Mouse (Mus musculus) neural tube, postnatal 0 days (tissue): ENCODE measurements around the gene Zfp963. TPM values are rescaled to one million over a fixed set of nuclear protein-coding genes. Genes with fewer than 3 reads are reported as not detected.

ENCODE experiments used
- polyA plus RNA-seq: library from polyadenylated mRNA; unstranded; fragments of >200 nt; fragmentation: Nextera tagmentation; extraction: Ambion mirVana; gene quantifications from 2 replicates; pipeline ENCODE4 v1.2.1, GENCODE M21; 2015

Zfp963 gene
- 4.6 and 5.6 TPM in 2 replicates for polyA plus RNA-seq

DNA sequence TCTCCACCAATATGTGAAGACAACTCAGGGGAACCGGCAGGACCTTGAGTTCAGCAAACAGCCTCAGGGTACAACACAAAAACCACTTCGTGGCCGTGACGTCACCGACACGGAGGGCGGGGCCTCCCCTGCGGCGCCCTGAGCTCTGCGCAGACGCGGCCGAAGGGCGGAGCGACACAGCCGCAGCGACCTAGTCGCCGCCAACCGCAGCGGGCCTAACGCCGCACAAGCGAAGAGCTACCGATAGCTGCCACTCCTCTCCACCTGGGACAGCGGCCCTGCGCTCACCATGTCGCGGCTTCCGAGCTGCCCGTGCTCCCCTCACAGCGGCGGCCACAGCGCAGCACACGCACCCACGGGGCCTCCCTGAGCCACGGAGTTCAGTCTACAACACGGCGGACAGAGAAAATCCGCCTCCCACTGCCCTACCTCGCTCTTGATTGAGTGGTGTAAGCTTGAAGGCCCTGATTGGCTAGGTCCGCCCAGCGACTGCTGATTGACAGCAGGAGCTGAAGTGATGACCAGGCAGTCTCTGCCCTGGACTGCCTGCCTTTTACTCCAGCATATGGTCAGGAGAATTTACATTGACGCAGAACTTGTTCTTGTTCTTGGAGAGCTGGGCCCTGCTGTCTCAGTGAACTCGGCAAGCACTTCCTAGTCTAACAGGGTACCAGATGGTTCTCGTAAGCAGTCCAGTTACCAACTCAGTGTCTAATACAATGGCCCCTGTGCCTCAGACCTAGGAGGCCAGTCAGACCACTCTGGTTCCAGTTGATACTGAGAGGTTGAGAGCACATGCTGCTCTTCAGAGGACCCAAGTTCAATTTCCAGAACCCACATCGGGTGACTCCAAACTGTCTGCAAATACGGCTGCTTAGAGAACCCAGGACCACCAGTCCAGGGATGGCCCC lies at the start of gene Zfp963:
Gene Zfp963, minus strand, starts transcription at position 427 of the 911 bp plus-strand sequence.

DNA sequence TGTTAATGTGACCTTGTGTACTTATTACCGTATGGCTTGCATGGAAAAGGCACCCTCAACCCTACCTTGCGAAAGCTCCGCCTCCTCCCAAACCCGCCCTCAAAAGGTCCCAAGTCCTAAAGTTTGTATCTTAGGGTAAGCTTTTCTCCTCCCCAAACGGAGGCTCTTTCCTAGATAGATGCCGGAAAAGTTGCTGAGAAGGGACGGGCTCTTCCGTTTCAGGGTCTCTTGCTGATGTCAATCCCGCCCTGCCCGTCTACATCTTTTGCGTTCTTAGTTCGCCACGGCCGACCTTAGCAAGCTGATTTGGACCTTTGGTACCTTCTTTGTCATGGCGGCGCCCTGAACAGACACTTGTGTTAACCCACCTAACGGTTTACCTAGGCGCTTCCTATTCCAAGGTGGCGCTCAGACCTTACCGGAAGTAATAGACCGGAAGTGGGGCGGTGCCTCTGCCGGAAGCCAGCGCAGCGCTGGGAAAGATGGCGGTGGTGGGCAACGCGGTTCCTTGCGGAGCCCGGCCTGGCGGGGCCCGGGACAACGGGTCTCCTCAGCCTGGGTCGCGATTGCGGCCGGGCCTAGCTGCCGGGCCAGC lies 41.1 kb upstream of the Zfp963 start, which contains the start of the genes Atp13a1 and Zfp866:
Gene Atp13a1, plus strand, starts transcription at position 391 of the 595 bp plus-strand sequence.
Gene Zfp866, minus strand, starts transcription at position 406 of the 595 bp plus-strand sequence.

DNA sequence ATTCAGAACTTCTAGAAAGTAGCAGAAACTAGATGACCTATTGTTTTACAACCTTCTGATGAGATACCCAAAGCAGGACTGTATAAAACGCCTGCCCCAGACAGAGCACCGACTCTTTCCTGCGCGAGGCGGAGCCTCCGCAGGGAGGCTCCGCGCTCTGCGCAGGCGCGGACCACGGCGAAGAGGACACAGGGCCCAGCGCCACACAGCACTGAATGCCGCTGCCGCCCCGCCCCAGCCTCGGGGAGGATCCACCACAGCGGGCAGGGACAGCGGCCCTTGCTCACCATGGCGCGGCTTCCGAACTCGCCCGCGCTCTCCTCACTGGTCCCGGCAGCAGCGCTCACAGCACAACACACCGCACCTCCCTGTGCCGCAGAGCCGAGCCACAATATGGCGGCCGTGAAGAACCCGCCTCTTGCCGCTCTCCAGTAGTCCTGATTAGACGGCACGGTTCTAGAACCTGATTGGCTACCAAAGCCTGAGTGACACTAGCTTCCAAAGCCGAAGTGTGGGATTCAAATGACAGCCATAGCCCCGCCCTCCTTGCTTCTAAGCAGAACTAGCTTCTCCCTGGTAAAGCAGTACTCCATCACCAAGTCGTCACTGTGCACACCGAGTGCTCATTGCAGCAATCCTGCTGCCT lies 24.9 kb upstream of the Zfp963 start, which contains the start of gene Gm20422:
Gene Gm20422, minus strand, starts transcription at position 384 of the 646 bp plus-strand sequence.

DNA sequence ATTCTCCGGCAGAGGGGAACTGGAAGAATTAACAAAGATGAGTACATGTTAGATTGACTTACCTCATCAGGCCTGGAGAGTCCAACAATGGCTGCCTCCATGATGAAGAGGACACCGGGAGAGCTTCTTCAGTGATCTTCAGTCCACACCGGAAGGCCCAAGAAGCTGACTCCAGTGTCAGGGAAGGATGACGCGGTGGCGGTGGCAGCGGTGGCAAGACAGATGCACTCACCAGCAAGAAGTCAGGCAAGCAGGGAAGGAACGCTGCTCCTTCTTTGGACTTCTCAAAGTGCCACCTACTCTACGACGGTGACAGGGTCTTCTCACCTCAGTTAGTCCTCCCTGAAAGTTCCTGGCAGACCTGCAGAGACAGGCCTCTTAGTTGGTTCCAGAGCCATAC lies 39.1 kb downstream of the Zfp963 start, which contains the start of gene Zfp869:
Gene Zfp869, minus strand, starts transcription at position 101 of the 400 bp plus-strand sequence.

Other genes with a start within 250 kb of the Zfp963 start
- not detected in 2 replicates for gene Gm7697, start 227.0 kb downstream of the Zfp963 start, polyA plus RNA-seq
- 20.0 and 22.1 TPM in 2 replicates for gene Zfp868, start 124.4 kb downstream of the Zfp963 start, polyA plus RNA-seq
- gene Zfp964, start 95.5 kb downstream of the Zfp963 start, polyA plus RNA-seq = 1.4 and 1.6 TPM in 2 replicates
- 14.2 and 15.6 TPM in 2 replicates for gene Zfp869, start 39.2 kb downstream of the Zfp963 start, polyA plus RNA-seq
- 0.30 TPM in 1 of 2 replicates, not detected in the other for gene Gm20422, start 24.9 kb upstream of the Zfp963 start, polyA plus RNA-seq
- 32.8 and 38.9 TPM in 2 replicates for gene Atp13a1, start 41.2 kb upstream of the Zfp963 start, polyA plus RNA-seq
- 21.2 and 23.9 TPM in 2 replicates for gene Zfp866, start 41.2 kb upstream of the Zfp963 start, polyA plus RNA-seq
- gene Gmip, start 58.7 kb upstream of the Zfp963 start, polyA plus RNA-seq = 19.8 and 26.2 TPM in 2 replicates
- gene Lpar2, start 72.5 kb upstream of the Zfp963 start, polyA plus RNA-seq = 0.46 and 0.52 TPM in 2 replicates
- gene Pbx4, start 82.5 kb upstream of the Zfp963 start, polyA plus RNA-seq = 90.4 and 95.0 TPM in 2 replicates
- gene Cilp2, start 137.7 kb upstream of the Zfp963 start, polyA plus RNA-seq = 6.9 and 7.0 TPM in 2 replicates
- gene Tssk6, start 152.2 kb upstream of the Zfp963 start, polyA plus RNA-seq = 5.1 and 5.5 TPM in 2 replicates
- 267 and 290 TPM in 2 replicates for gene Ndufa13, start 152.6 kb upstream of the Zfp963 start, polyA plus RNA-seq
- gene Yjefn3, start 152.7 kb upstream of the Zfp963 start, polyA plus RNA-seq = 15.7 and 16.0 TPM in 2 replicates
- gene Gatad2a, start 246.4 kb upstream of the Zfp963 start, polyA plus RNA-seq = 21.7 and 22.7 TPM in 2 replicates